Mouse (Mus musculus) neural tube, embryonic 14.5 days (tissue): ENCODE measurements at regions not wholly inside any gene's neighbourhood (a gene's known extent, or its start where the extent isn't known, plus 50 kb on each side); places are given as distances from the start of the nearest gene placed in this dataset.

Experiments
- ATAC-seq: fragments of 200-750 bp; cut with Nextera tagmentation; 2 replicates; pipeline ENCODE4 v1.8.0; 2017; ENCODE audit warnings: low read depth, mild to moderate bottlenecking, moderate TSS enrichment, moderate library complexity
- H3K27ac ChIP-seq: fragments of 300-500 bp; sonication (generic); 2 replicates; pipeline ENCODE4 v1.5.1; 2014; ENCODE audit warnings: low read depth, mild to moderate bottlenecking, control low read depth, low read length, moderate library complexity, mixed read lengths
- H3K27me3 ChIP-seq: fragments of 300-500 bp; sonication (generic); 2 replicates; pipeline ENCODE4 v1.6.1; 2014; ENCODE audit warnings: low read length; ENCODE audit not compliant: control insufficient read depth, insufficient read depth
- H3K36me3 ChIP-seq: fragments of 300-500 bp; sonication (generic); 2 replicates; pipeline ENCODE4 v1.6.1; 2014; ENCODE audit warnings: low read length, mixed read lengths; ENCODE audit not compliant: control insufficient read depth, insufficient read depth
- H3K4me1 ChIP-seq: fragments of 300-500 bp; sonication (generic); 2 replicates; pipeline ENCODE4 v1.6.1; 2014; ENCODE audit warnings: low read length; ENCODE audit not compliant: control insufficient read depth, insufficient read depth
- H3K4me2 ChIP-seq: fragments of 300-500 bp; sonication (generic); 2 replicates; pipeline ENCODE4 v1.6.1; 2014; ENCODE audit warnings: mild to moderate bottlenecking, low read depth, low read length, control low read depth
- H3K4me3 ChIP-seq: fragments of 300-500 bp; sonication (generic); 2 replicates; pipeline ENCODE4 v1.5.1; 2014; ENCODE audit warnings: low read depth, low read length, control low read depth, mixed read lengths
- H3K9ac ChIP-seq: fragments of 300-500 bp; sonication (generic); replicated peaks from 2 replicates; pipeline ENCODE4 v1.6.1; 2014; ENCODE audit warnings: low read depth, mild to moderate bottlenecking, control low read depth, low read length, mixed read lengths
- H3K9me3 ChIP-seq: fragments of 300-500 bp; sonication (generic); 2 replicates; pipeline ENCODE4 v1.6.1; 2016; ENCODE audit warnings: low read length; ENCODE audit not compliant: control insufficient read depth
- WGBS: fragments of 180-500 bp; shearing (Covaris S2); extraction: QIAGEN DNeasy Blood & Tissue Kit; methylation state at CpG from one replicate; pipeline ENCODE4 v1.1.7; 2014; 5-methylcytosine and 5-hydroxymethylcytosine counted together

GRCm38 (mm10) chr4:33552856-33553255 is 242.7 kb downstream of the Rngtt start:
- WGBS, result 55% methylated on average over 9 of the region's 9 CpGs

DNA sequence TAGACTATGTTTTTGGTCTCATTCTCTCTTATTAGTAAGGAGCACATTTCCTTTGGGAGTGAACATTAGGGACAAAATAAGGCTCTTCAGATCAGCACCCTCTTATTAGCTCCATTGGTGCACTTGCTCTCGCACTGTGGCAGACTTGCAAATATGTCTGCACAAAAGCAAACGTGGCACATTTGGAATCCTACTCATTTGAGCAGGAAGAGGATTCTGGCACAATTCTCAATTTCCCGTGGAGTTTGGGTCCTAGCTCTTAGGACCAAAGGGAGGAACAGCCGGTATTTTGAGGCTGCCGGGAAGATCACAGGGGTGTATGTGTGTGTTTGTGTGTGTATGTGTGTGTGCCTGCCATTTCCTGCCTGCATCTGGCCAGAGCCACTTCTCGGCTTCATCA is 244.5 kb downstream of the Rngtt start:
- H3K4me2 ChIP-seq, result no peak overlapping the region
- 56% methylated on average over 6 of the region's 6 CpGs for WGBS
- ATAC-seq, result no peak

More at GRCm38 (mm10) chr4:33552856-33553255, 242.7 kb downstream of the Rngtt start:
- H3K36me3 ChIP-seq, result no peaks in the 10 kb centered on the region
- H3K9ac ChIP-seq, result no peak overlapping the region
- H3K4me3 ChIP-seq, result no peak overlapping the region
- H3K27ac ChIP-seq, result no peak overlapping the region
- H3K9me3 ChIP-seq, result no peaks in the 10 kb centered on the region
- H3K4me1 ChIP-seq, result no peaks in the 10 kb centered on the region
- ATAC-seq, result no peak
- no peak overlapping the region for H3K4me2 ChIP-seq
- H3K27me3 ChIP-seq, result no peaks in the 10 kb centered on the region

GRCm38 (mm10) chr4:33555231-33555933 is 245.3 kb downstream of the Rngtt start:
- Histone ChIP-seq H3K9me3 (no peaks in the 10 kb centered on the region), H3K4me3 (no peak overlapping the region), H3K27ac (no peak overlapping the region), H3K4me1 (no peaks in the 10 kb centered on the region), H3K27me3 (no peaks in the 10 kb centered on the region), H3K9ac (no peak overlapping the region), H3K4me2 (no peak overlapping the region), H3K36me3 (no peaks in the 10 kb centered on the region)
- ATAC-seq, result no peak
- 12% methylated on average over 14 of the region's 14 CpGs for WGBS

More for the DNA sequence above, 244.5 kb downstream of the Rngtt start:
- H3K27ac ChIP-seq, result no peak overlapping the region
- H3K9me3 ChIP-seq, result no peaks in the 10 kb centered on the region
- H3K36me3 ChIP-seq, result no peaks in the 10 kb centered on the region
- H3K4me3 ChIP-seq, result no peak overlapping the region
- H3K27me3 ChIP-seq, result no peaks in the 10 kb centered on the region
- H3K4me1 ChIP-seq, result no peaks in the 10 kb centered on the region
- no peak overlapping the region for H3K9ac ChIP-seq

- Histone ChIP-seq H3K27me3 (no peaks in the 10 kb centered on the region), H3K4me2 (no peak overlapping the region)
- 26% methylated on average over 12 of the region's 12 CpGs for WGBS
Measured at GRCm38 (mm10) chr4:33555966-33556365, 245.9 kb downstream of the Rngtt start.

GRCm38 (mm10) chr4:33556661-33557540 is 246.8 kb downstream of the Rngtt start:
- WGBS, result 75% methylated on average over 12 of the region's 12 CpGs
- Histone ChIP-seq H3K4me1 (no peaks in the 10 kb centered on the region), H3K4me3 (no peak overlapping the region), H3K9ac (no peak overlapping the region), H3K9me3 (no peaks in the 10 kb centered on the region), H3K27ac (no peak overlapping the region), H3K27me3 (no peaks in the 10 kb centered on the region), H3K36me3 (no peaks in the 10 kb centered on the region), H3K4me2 (no peak overlapping the region)
- ATAC-seq, result no peak

More at GRCm38 (mm10) chr4:33555966-33556365, 245.9 kb downstream of the Rngtt start:
- Histone ChIP-seq H3K9ac (no peak overlapping the region), H3K4me1 (no peaks in the 10 kb centered on the region), H3K36me3 (no peaks in the 10 kb centered on the region), H3K9me3 (no peaks in the 10 kb centered on the region), H3K4me3 (no peak overlapping the region), H3K27ac (no peak overlapping the region)
- no peak for ATAC-seq

DNA sequence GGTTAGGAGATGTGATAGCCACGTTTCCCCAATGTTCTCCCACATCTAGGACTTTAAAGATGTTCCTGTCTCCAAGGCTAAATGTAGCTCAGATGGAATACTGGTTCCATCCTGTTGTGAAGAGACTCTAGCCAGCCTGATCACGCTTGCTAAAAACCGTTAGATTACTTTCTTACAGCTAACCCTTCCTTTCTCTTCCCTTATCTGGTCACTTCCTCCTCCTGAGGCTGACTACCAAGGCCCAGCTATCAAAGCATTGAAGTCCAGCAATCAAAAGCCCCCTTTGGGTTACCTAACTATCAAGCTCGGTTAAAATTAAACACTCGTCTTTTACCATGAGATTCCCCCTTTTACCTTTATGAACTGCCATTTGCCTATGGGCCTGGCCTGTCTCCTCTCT is 260.2 kb downstream of the Rngtt start:
- WGBS, result 80% methylated on average over 5 of the region's 5 CpGs
- ATAC-seq, result no peak

GRCm38 (mm10) chr4:33571351-33571750 is 261.2 kb downstream of the Rngtt start:
- ATAC-seq, result no peak
- 49% methylated on average over 6 of the region's 6 CpGs for WGBS
- Histone ChIP-seq H3K4me2 (no peak overlapping the region), H3K4me1 (no peaks in the 10 kb centered on the region), H3K36me3 (no peaks in the 10 kb centered on the region), H3K9me3 (no peaks in the 10 kb centered on the region), H3K9ac (no peak overlapping the region), H3K27me3 (no peaks in the 10 kb centered on the region), H3K27ac (no peak overlapping the region), H3K4me3 (no peak overlapping the region)

More for the DNA sequence above, 260.2 kb downstream of the Rngtt start:
- Histone ChIP-seq H3K27me3 (no peaks in the 10 kb centered on the region), H3K4me3 (no peak overlapping the region), H3K36me3 (no peaks in the 10 kb centered on the region), H3K9me3 (no peaks in the 10 kb centered on the region), H3K9ac (no peak overlapping the region), H3K4me1 (no peaks in the 10 kb centered on the region), H3K27ac (no peak overlapping the region), H3K4me2 (no peak overlapping the region)

- H3K4me2 ChIP-seq, result no peak overlapping the region
- no peak for ATAC-seq
- no peak overlapping the region for H3K9ac ChIP-seq
- H3K27me3 ChIP-seq, result no peaks in the 10 kb centered on the region
- no peak overlapping the region for H3K4me3 ChIP-seq
- no peaks in the 10 kb centered on the region for H3K36me3 ChIP-seq
- H3K4me1 ChIP-seq, result peaks cover 4% of the 10 kb centered on the region; the same call in 1 of the 2 replicates
- H3K27ac ChIP-seq, result no peak overlapping the region
- H3K9me3 ChIP-seq, result 0 out of 2 replicates have a peak, but pooled peaks cover 2% of the 10 kb centered on the region
- 92% methylated on average over 6 of the region's 6 CpGs for WGBS
Measured at GRCm38 (mm10) chr4:33577631-33578030, 267.5 kb downstream of the Rngtt start.

DNA sequence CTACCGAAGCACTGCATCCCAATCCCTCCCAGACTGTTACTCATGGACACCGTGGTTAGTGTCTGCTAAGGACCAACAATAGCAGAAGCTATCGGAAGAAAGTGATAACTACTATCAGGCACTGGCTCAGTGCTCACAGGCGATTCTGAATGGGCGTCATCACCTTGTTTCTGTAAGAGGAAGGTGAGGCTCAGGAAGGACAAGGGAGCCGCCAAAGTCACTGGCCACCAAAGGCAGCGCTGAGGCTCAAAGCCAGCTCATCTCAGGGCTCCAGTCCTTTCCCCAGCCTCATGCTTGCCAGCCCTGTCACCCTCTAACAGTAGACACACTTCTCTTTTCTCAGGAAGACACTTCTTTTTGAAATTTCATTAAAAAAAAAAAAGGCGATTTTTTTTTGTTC is 270.4 kb downstream of the Rngtt start:
- H3K9ac ChIP-seq, result no peak overlapping the region
- H3K36me3 ChIP-seq, result no peaks in the 10 kb centered on the region
- no peak overlapping the region for H3K4me3 ChIP-seq
- no peaks in the 10 kb centered on the region for H3K27me3 ChIP-seq
- 87% methylated on average over 8 of the region's 8 CpGs for WGBS
- H3K4me2 ChIP-seq, result no peak overlapping the region
- ATAC-seq, result no peak
- peaks cover 4% of the 10 kb centered on the region; the same call in 1 of the 2 replicates for H3K4me1 ChIP-seq
- 0 out of 2 replicates have a peak, but pooled peaks cover 2% of the 10 kb centered on the region for H3K9me3 ChIP-seq
- no peak overlapping the region for H3K27ac ChIP-seq
